Mouse (Mus musculus) forebrain, embryonic 13.5 days (tissue): Measurements from ENCODE around the gene Cyp1a2. TPM values are rescaled to one million over a fixed set of nuclear protein-coding genes. Genes with fewer than 3 reads are reported as not detected.

Experiments used
- ATAC-seq: fragments of 200-750 bp; cut with Nextera tagmentation; 2 replicates; pipeline ENCODE4 v1.8.0; 2017
- H3K27ac ChIP-seq: fragments of 300-500 bp; sonication (generic); 2 replicates; pipeline ENCODE4 v1.5.1; 2015; ENCODE audit warnings: inconsistent platforms, mild to moderate bottlenecking, moderate library complexity
- H3K27me3 ChIP-seq: fragments of 300-500 bp; sonication (generic); 2 replicates; pipeline ENCODE4 v1.6.1; 2015; ENCODE audit warnings: mild to moderate bottlenecking, inconsistent platforms
- H3K36me3 ChIP-seq: fragments of 300-500 bp; sonication (generic); 2 replicates; pipeline ENCODE4 v1.6.1; 2015; ENCODE audit warnings: mild to moderate bottlenecking, inconsistent platforms; ENCODE audit not compliant: poor library complexity, severe bottlenecking
- H3K4me1 ChIP-seq: fragments of 300-500 bp; sonication (generic); 2 replicates; pipeline ENCODE4 v1.6.1; 2015; ENCODE audit warnings: inconsistent platforms
- H3K4me2 ChIP-seq: fragments of 300-500 bp; sonication (generic); 2 replicates; pipeline ENCODE4 v1.6.1; 2015; ENCODE audit warnings: inconsistent platforms, mild to moderate bottlenecking, moderate library complexity
- H3K4me3 ChIP-seq: fragments of 300-500 bp; sonication (generic); 2 replicates; pipeline ENCODE4 v1.5.1; 2015; ENCODE audit warnings: mild to moderate bottlenecking, inconsistent platforms
- H3K9ac ChIP-seq: fragments of 300-500 bp; sonication (generic); 2 replicates; pipeline ENCODE4 v1.6.1; 2015; ENCODE audit warnings: mild to moderate bottlenecking, inconsistent platforms
- H3K9me3 ChIP-seq: fragments of 300-500 bp; sonication (generic); replicated peaks from 2 replicates; pipeline ENCODE4 v1.6.1; 2016; ENCODE audit warnings: inconsistent platforms
- WGBS: fragments of 180-500 bp; shearing (Covaris S2); methylation state at CpG from one replicate; pipeline ENCODE4 v1.1.7; 2015; 5-methylcytosine and 5-hydroxymethylcytosine counted together
- polyA plus RNA-seq: library from polyadenylated mRNA; unstranded; fragments of >200 nt; fragmentation: Nextera tagmentation; extraction: Ambion mirVana; gene quantifications from 2 replicates; pipeline ENCODE4 v1.2.1, GENCODE M21; 2015

Cyp1a2 gene
- polyA plus RNA-seq, 1 experiment from 2014 or later: not detected

DNA sequence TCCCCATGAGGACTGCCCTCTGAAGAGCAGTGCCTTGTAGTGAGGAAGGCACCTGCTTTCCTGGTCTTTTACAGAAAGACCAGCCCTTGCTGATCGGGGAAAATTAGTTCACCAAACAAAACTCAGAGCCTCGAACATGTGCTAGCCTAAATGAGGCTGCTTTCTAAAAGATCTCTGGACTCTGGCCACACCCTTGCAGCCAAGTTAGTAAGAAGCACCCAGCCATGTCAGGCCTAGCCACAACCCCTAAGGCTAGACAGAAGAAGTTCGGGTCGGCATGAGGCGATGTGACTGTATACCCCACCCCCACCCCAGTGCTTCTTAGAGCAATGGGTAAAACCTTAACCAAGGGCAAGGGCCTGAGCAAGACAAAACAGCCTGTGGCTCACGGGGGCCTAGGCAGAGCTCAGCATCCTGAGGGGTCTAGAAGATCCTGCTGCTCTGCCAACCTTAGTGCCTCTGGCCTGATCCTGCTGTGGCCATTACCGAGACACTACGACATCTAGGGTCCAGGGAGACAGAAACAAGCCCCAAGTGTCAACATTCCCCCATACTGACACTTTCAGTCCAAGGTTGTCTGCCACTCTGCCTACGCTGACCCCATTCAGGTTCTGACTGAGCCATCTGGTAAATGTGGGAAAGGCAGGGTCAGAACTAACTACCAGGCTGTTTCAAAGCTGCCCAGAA is 40.2 kb downstream of the Cyp1a2 start:
- Histone ChIP-seq H3K9ac (peak overlapping the region; percentile 98), H3K4me1 (peaks cover 66% of the 10 kb centered on the region), H3K9me3 (no peaks in the 10 kb centered on the region), H3K27me3 (no peaks in the 10 kb centered on the region), H3K27ac (no peak overlapping the region), H3K4me2 (peak overlapping the region; percentile 83), H3K4me3 (peak overlapping the region; percentile 98), H3K36me3 (peaks cover 10% of the 10 kb centered on the region; the same call in 1 of the 2 replicates)
- WGBS: 72% methylated on average over 9 of the region's 9 CpGs
- no peak for ATAC-seq

DNA sequence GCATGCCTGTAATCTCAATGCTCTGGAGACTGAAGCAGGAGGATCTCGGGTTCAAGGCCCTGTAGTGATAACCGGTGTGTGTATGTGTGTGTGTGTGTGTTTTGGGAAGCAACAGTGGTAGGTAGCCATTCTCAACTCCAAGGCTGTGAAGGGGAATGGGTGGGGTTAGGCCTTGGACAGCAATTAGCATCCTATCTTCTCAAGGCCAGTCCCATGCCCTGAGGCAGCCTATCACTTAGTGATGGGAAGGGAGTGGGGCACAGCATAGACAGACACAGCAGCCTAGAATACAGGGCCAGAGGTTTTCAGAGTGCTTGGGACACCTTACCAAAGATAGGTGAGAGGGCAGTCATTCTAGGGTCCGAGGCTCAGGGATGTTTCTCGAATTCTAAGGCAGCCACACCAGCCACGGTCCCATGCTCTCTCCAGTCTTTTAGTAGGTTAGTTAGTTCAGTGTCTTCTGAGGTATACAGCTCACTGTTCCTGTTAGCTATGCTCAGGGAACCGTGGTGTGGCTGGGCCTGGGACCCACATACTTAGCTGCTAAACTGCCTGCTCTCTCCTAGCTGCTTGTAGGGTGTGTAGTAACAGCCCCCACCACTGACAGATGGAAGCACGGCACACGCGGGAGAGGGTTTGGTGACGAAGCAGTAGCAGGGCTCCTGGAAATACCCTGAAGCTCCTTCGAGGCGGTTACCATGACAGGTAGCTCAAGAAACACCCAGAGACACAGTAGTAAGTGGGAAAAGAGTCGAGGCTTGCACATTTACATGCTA is 41.5 kb downstream of the Cyp1a2 start:
- Histone ChIP-seq H3K4me3 (no peak overlapping the region), H3K9ac (0 out of 2 replicates have a peak overlapping the region, but pooled peaks have one; percentile 9), H3K4me2 (peak overlapping the region; percentile 83; the same call in 1 of the 2 replicates), H3K27me3 (no peaks in the 10 kb centered on the region), H3K4me1 (peaks cover 79% of the 10 kb centered on the region), H3K27ac (no peak overlapping the region), H3K36me3 (peaks cover 10% of the 10 kb centered on the region; the same call in 1 of the 2 replicates), H3K9me3 (no peaks in the 10 kb centered on the region)
- WGBS: 87% methylated on average over 13 of the region's 13 CpGs
- no peak for ATAC-seq

DNA sequence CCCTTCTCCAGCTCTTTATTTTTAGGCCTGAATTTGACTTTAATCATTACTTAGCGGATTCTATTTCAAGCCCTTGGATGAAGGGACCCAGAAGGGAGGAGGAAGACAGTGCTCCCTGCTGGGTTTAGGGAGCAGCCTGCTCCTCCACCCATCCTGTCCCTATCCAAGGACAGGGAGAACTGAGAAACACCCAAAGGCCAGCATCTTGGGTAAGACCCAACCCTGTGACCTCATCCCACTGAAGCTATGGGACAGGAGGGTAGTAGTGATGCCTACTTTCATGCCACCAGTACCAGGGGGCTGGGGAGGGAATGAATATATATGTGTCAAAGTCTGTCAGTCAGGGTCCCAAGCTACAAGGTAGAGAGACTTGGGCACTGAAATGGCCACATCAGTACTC is 42.5 kb downstream of the Cyp1a2 start:
- Histone ChIP-seq H3K4me2 (peak overlapping the region; percentile 14; the same call in 1 of the 2 replicates), H3K4me3 (no peak overlapping the region), H3K27me3 (no peaks in the 10 kb centered on the region), H3K9ac (peak overlapping the region; percentile 47; the same call in 1 of the 2 replicates), H3K36me3 (peaks cover 10% of the 10 kb centered on the region; the same call in 1 of the 2 replicates), H3K4me1 (peaks cover 79% of the 10 kb centered on the region), H3K27ac (no peak overlapping the region), H3K9me3 (no peaks in the 10 kb centered on the region)
- ATAC-seq: no peak
- 73% methylated on average over 1 of the region's 1 CpGs for WGBS

DNA sequence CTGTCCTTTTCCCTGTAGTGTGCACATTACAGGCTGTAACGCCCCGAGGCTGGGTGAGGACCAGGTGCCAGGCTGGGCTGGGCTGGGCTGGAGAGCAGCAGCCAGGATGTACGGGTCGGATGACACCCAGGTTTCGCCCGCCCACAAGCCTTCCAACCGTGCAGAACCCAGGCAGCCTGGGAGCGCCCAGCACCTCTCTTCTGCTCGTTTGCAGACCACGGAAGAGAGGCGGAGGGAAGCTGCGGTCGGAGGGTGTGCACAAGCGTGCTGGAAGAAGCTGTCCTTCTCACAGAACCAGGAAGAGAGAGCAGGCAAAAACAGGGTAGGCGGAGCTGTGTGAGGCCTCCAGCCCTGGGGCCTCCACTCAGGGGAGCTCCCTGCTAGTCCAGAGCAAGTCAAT is 43.1 kb downstream of the Cyp1a2 start:
- Histone ChIP-seq H3K4me1 (peaks cover 76% of the 10 kb centered on the region), H3K4me3 (no peak overlapping the region), H3K9ac (peak overlapping the region; percentile 47)

DNA sequence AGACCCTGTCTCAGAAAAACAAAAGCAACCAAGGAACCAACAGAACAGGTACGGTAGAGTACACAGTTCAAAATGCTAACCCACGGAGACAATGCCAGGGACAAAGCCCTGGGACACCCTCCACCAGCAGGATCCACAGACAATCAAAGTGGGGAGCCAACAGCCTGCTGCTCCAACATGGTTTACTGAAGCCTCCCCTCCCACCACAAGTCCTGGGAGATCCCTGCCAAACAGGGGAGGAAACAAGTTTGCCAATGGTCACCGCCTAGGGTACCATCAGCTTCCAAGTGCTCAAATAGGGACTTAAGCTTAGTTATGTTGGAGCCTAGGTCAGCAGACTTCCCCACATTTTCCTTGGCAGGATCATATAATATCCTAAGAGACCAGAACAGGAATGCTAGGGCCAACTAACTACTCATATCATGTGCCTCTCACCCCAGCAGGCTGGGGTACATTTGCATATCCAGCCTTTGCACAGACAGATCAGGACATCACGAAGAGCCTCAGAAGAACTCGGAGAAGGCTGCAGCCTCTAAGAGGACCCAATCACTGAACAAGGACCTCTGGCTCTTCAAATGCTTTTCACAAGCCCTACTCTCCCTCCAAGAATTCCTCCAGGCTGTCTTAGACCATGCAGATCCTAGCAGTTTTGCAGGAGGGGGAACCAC is 43.7 kb downstream of the Cyp1a2 start:
- WGBS: 71% methylated on average over 5 of the region's 5 CpGs
- peaks cover 10% of the 10 kb centered on the region; the same call in 1 of the 2 replicates for H3K36me3 ChIP-seq
- no peak overlapping the region for H3K4me3 ChIP-seq
- H3K27me3 ChIP-seq: no peaks in the 10 kb centered on the region
- peak overlapping the region; percentile 47; the same call in 1 of the 2 replicates for H3K9ac ChIP-seq
- peaks cover 76% of the 10 kb centered on the region for H3K4me1 ChIP-seq
- peak overlapping the region; percentile 33; the same call in 1 of the 2 replicates for H3K4me2 ChIP-seq
- no peak for ATAC-seq
- no peaks in the 10 kb centered on the region for H3K9me3 ChIP-seq
- H3K27ac ChIP-seq: peak overlapping the region; percentile 20; the same call in 1 of the 2 replicates

More for the DNA sequence above, 43.1 kb downstream of the Cyp1a2 start:
- WGBS: 31% methylated on average over 15 of the region's 15 CpGs
- no peaks in the 10 kb centered on the region for H3K9me3 ChIP-seq
- no peak for ATAC-seq
- H3K36me3 ChIP-seq: peaks cover 10% of the 10 kb centered on the region; the same call in 1 of the 2 replicates
- H3K4me2 ChIP-seq: peak overlapping the region; percentile 33
- H3K27me3 ChIP-seq: no peaks in the 10 kb centered on the region
- H3K27ac ChIP-seq: peak overlapping the region; percentile 20; the same call in 1 of the 2 replicates

DNA sequence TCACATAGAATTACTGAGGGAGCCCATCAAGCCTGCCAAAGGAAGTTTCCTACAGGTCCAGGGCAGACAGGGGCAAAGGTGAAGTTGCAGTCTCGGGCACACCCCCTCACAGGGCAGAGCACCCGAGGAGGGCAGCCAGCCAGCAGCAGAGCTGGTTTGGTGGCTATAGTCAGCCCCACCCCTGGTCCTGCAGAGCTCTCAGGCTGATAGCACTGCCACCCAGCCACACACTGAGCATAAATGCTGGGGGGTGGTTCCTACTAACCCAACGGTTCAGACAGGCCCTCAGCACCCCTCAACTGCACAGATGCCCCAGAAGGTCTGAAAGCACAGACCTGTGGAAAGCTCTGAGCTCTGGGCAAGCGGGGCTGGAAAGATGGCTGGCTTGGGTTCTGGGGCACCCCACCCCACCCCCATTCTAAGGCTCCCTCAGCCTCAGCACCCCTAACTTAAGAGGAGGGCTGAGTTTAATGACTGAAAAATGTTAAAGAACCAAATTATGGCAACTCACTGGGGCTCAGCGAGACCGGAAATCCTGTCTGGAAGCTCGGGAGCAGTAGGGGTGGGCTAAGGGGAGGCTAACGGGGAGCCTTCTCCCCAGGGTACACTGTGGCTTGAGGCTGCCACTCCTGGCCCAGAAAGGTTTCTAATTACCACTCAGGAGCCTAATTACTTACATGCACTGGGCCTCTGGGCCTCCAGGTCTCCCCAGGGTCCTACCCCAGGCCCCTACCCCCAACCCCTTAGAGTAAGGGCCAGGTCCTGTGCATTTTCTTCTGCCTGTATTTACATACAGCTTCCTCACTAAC is 44.6 kb downstream of the Cyp1a2 start:
- Histone ChIP-seq H3K27ac (no peak overlapping the region), H3K9me3 (no peaks in the 10 kb centered on the region), H3K4me2 (0 out of 2 replicates have a peak overlapping the region, but pooled peaks have one; percentile 19), H3K27me3 (no peaks in the 10 kb centered on the region), H3K4me1 (peaks cover 76% of the 10 kb centered on the region), H3K4me3 (no peak overlapping the region), H3K9ac (peak overlapping the region; percentile 35; the same call in 1 of the 2 replicates), H3K36me3 (peaks cover 10% of the 10 kb centered on the region; the same call in 1 of the 2 replicates)
- ATAC-seq: no peak
- WGBS: 42% methylated on average over 8 of the region's 8 CpGs

DNA sequence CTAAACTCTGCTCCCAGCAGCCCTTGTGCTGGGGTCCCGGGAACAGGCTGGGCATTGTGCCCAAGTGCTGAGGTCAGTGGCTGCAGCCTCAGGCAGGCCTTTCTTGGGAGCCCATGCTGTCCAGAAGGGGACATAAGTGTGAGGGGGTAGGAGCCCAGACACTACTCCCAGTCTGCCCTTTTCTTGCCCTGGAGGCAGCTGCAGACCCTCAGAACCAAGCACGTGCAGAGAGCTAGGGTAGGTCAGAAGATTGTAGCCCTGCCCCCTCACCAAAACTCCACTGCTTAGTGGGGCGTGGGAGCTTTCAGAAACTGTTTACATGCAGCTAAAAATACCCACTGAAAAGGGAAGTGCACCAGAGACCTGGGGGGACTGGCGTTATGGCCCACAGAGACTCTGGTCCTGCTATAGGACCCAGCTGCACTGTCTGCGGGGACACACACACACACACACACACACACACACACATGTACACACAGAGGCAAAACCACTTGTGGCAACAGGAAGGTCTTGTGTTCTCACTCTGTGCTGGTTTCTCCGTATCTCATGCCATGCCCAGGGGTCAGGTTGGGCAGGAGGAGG is 45.7 kb downstream of the Cyp1a2 start:
- Histone ChIP-seq H3K9me3 (no peaks in the 10 kb centered on the region), H3K27ac (0 out of 2 replicates have a peak overlapping the region, but pooled peaks have one; percentile 32), H3K36me3 (peaks cover 10% of the 10 kb centered on the region; the same call in 1 of the 2 replicates), H3K4me2 (no peak overlapping the region), H3K4me3 (no peak overlapping the region), H3K27me3 (no peaks in the 10 kb centered on the region), H3K9ac (no peak overlapping the region), H3K4me1 (peaks cover 75% of the 10 kb centered on the region)
- no peak for ATAC-seq
- WGBS: 70% methylated on average over 6 of the region's 6 CpGs

DNA sequence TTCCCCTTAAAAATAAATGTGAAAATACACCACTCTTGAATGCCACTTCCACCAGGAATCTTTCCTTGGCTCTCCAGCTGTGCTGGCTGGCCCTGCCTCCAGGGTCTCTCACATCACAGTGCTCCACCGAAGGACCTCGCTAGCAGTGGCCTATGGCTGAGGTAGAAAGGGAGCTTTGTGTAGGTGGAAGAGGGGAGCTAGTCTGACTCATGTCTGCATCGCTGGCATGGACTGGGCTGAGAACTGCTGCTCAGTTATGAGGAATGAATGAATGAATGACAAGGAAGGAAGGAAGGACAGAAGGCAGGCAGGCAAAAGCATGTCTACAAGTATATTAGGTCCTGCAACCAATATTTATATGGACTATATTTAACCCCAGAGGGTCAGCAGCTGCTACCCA is 46.2 kb downstream of the Cyp1a2 start:
- no peak overlapping the region for H3K4me2 ChIP-seq
- no peaks in the 10 kb centered on the region for H3K9me3 ChIP-seq
- no peak overlapping the region for H3K27ac ChIP-seq
- 73% methylated on average over 3 of the region's 3 CpGs for WGBS
- peaks cover 12% of the 10 kb centered on the region for H3K36me3 ChIP-seq
- H3K4me1 ChIP-seq: peaks cover 69% of the 10 kb centered on the region
- H3K27me3 ChIP-seq: no peaks in the 10 kb centered on the region
- H3K9ac ChIP-seq: no peak overlapping the region
- no peak overlapping the region for H3K4me3 ChIP-seq
- ATAC-seq: no peak

DNA sequence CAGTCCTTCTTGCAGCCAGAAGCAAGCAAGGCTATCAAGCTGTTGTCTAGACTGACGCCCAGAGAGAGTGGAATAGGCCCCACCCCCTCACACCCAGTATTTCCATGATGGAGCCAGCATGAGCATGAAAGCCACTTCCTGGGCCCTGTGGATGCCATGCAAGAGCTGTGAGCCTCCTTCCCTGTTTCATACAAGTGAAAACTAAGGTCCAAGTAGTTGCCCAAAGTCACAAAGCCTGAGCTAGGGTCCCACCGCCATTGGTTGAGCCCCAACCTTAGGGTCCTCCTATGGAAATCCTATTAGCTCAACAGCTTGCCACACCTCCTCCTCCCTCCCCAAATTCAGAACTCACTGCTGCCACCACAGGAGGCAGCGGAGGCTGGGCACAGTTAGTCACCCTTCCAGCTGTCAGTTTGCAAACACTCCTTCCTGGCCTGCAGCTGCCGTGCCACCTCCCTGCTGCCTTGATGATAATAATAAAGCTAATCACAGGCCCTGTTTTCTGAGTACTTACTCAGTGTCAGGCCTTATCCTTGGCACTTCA is 50.0 kb downstream of the Cyp1a2 start:
- no peak for ATAC-seq
- Histone ChIP-seq H3K4me1 (peaks cover 32% of the 10 kb centered on the region), H3K36me3 (peaks cover 37% of the 10 kb centered on the region), H3K4me2 (no peak overlapping the region), H3K27ac (peak overlapping the region; percentile 8; the same call in 1 of the 2 replicates), H3K27me3 (no peaks in the 10 kb centered on the region), H3K9ac (no peak overlapping the region), H3K4me3 (no peak overlapping the region), H3K9me3 (no peaks in the 10 kb centered on the region)
- 47% methylated on average over 4 of the region's 4 CpGs for WGBS

DNA sequence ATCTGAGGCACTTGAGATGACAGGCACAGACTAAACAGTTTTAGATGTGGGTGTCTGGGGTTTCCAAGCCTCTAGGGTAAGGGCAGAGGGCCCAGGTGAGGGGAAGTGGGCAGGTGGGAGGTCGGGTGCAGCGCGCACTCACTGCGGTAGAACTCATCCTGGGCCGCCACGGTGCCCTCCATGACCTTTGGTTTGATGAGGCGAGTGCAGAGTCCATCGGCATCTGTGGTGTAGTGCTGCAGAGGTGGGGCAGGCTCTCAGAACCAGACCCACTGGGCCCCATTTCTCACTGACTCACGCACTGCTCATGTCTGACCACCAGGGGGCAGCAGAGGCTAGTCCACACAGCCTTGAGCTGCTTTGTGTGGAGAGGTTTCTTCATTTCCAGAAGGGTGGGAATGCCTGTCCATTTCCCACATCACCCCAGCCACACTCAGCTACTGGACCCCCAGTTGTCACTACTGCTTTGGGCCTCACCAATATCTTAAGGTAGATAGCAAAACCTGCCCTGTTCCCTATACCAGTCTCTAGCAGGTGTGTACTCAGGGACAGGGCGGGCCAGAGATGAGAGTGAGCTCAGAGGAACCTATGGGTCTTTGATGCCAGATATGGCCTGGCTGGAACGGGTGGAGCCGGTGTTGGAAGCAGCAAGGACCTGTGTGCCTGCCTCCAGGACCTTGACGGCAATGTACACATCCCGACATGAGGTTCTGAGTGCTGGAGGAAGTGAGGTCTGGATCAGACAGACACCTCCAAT is 54.2 kb downstream of the Cyp1a2 start:
- H3K27me3 ChIP-seq: no peaks in the 10 kb centered on the region
- H3K36me3 ChIP-seq: peaks cover 80% of the 10 kb centered on the region
- H3K4me1 ChIP-seq: peaks cover 13% of the 10 kb centered on the region
- no peak overlapping the region for H3K4me2 ChIP-seq
- H3K4me3 ChIP-seq: no peak overlapping the region
- no peaks in the 10 kb centered on the region for H3K9me3 ChIP-seq
- H3K9ac ChIP-seq: no peak overlapping the region
- H3K27ac ChIP-seq: peak overlapping the region; percentile 22; the same call in 1 of the 2 replicates
- 71% methylated on average over 14 of the region's 14 CpGs for WGBS
- ATAC-seq: peak; percentile 79
